Mouse (Mus musculus): ENCODE results near the gene Prnd.

The Prnd gene

GRCm38 (mm10) chr2:131941501-131941900, 9.2 kb upstream of the Prnd start:
- DNase-seq = no peak

GRCm38 (mm10) chr2:131944370-131944769, 6.3 kb upstream of the Prnd start:
- no peak for DNase-seq

GRCm38 (mm10) chr2:131945225-131945624, 5.4 kb upstream of the Prnd start:
- no peak for DNase-seq

GRCm38 (mm10) chr2:131945765-131946164, 4.9 kb upstream of the Prnd start:
- no peak for DNase-seq

GRCm38 (mm10) chr2:131946351-131946750, 4.3 kb upstream of the Prnd start:
- DNase-seq = no peak

GRCm38 (mm10) chr2:131948156-131948555, 2.5 kb upstream of the Prnd start:
- DNase-seq = no peak

- DNase-seq = no peak
These were observed 1.6 kb upstream of the Prnd start for GRCm38 (mm10) chr2:131948916-131949639.

GRCm38 (mm10) chr2:131949767-131950597, 679 bp upstream of the Prnd start:
- peak; percentile 72 to 75 for DNase-seq

- peak; percentile 43 to 56 for DNase-seq
These were observed 1.8 kb downstream of the Prnd start for GRCm38 (mm10) chr2:131952456-131952855.

- peak; percentile 26 to 47 for DNase-seq
These were observed 2.4 kb downstream of the Prnd start for GRCm38 (mm10) chr2:131952961-131953538.

GRCm38 (mm10) chr2:131953711-131954110, 3.0 kb downstream of the Prnd start:
- no peak for DNase-seq

GRCm38 (mm10) chr2:131954835-131955234, 4.2 kb downstream of the Prnd start:
- DNase-seq = peak in 1 of 2 experiments; percentile 16

GRCm38 (mm10) chr2:131955264-131955663, 4.6 kb downstream of the Prnd start:
- DNase-seq = peak; percentile 48 to 61

GRCm38 (mm10) chr2:131956336-131957256, 5.9 kb downstream of the Prnd start:
- DNase-seq = no peak

GRCm38 (mm10) chr2:131957731-131958222, 7.1 kb downstream of the Prnd start:
- DNase-seq = peak; percentile 47 to 59

GRCm38 (mm10) chr2:131961671-131962070, 11.0 kb downstream of the Prnd start:
- DNase-seq = no peak

GRCm38 (mm10) chr2:131970597-131970996, 19.9 kb downstream of the Prnd start:
- no peak for DNase-seq

- no peak for DNase-seq
These were observed 20.4 kb downstream of the Prnd start for GRCm38 (mm10) chr2:131971098-131971497.

GRCm38 (mm10) chr2:131976663-131977062, 26.0 kb downstream of the Prnd start:
- no peak for DNase-seq

GRCm38 (mm10) chr2:131980866-131981265, 30.2 kb downstream of the Prnd start:
- DNase-seq = peak; percentile 53 to 72

GRCm38 (mm10) chr2:131982546-131983196, 32.0 kb downstream of the Prnd start:
- peak; percentile 72 to 75 for DNase-seq

- DNase-seq = no peak
These were observed 37.3 kb downstream of the Prnd start for GRCm38 (mm10) chr2:131987950-131988349.
